Mouse (Mus musculus): Measurements from ENCODE around the gene Hapln3. TPM values are rescaled to one million over a fixed set of nuclear protein-coding genes. Genes with fewer than 3 reads are reported as not detected.

Hapln3 gene
- polyA plus RNA-seq, 1 experiment, result 0.89 TPM

GRCm38 (mm10) chr7:79079212-79079611, 51.6 kb downstream of the Hapln3 start:
- H3K36me3 ChIP-seq (ENCODE audit: control insufficient read depth, insufficient read depth, low read length), result no peaks in the 10 kb centered on the region
- no peak overlapping the region for H3K27ac ChIP-seq (ENCODE audit: control insufficient read depth, insufficient read depth, low read depth, low read length)
- no peak for TF ChIP-seq POLR2A (IDR thresholded peaks at IDR 0.05; ENCODE audit: control insufficient read depth, low read depth, low read length)
- TF ChIP-seq CTCF (IDR thresholded peaks at IDR 0.05; ENCODE audit: control insufficient read depth, insufficient read depth, insufficient replicate concordance, low read depth, low read length), result no peak
- no peaks in the 10 kb centered on the region for H3K27me3 ChIP-seq (ENCODE audit: control insufficient read depth, insufficient read depth, low read length)
- H3K4me1 ChIP-seq (ENCODE audit: control insufficient read depth, insufficient read depth, low read length), result no peaks in the 10 kb centered on the region
- H3K4me3 ChIP-seq (ENCODE audit: control insufficient read depth, low read depth, low read length), result no peak overlapping the region

GRCm38 (mm10) chr7:79068231-79068630, 62.6 kb downstream of the Hapln3 start:
- TF ChIP-seq CTCF (IDR thresholded peaks at IDR 0.05; ENCODE audit: control insufficient read depth, insufficient read depth, insufficient replicate concordance, low read depth, low read length) (no peak), POLR2A (IDR thresholded peaks at IDR 0.05; ENCODE audit: control insufficient read depth, low read depth, low read length) (no peak)
- H3K27me3 ChIP-seq (ENCODE audit: control insufficient read depth, insufficient read depth, low read length), result no peaks in the 10 kb centered on the region

GRCm38 (mm10) chr7:79067466-79067865, 63.4 kb downstream of the Hapln3 start:
- H3K36me3 ChIP-seq (ENCODE audit: control insufficient read depth, insufficient read depth, low read length), result no peaks in the 10 kb centered on the region
- H3K27ac ChIP-seq (ENCODE audit: control insufficient read depth, insufficient read depth, low read depth, low read length), result no peak overlapping the region
- TF ChIP-seq POLR2A (IDR thresholded peaks at IDR 0.05; ENCODE audit: control insufficient read depth, low read depth, low read length) (no peak), CTCF (IDR thresholded peaks at IDR 0.05; ENCODE audit: control insufficient read depth, insufficient read depth, insufficient replicate concordance, low read depth, low read length) (no peak)
- no peaks in the 10 kb centered on the region for H3K27me3 ChIP-seq (ENCODE audit: control insufficient read depth, insufficient read depth, low read length)
- no peak overlapping the region for H3K4me3 ChIP-seq (ENCODE audit: control insufficient read depth, low read depth, low read length)
- H3K4me1 ChIP-seq (ENCODE audit: control insufficient read depth, insufficient read depth, low read length), result no peaks in the 10 kb centered on the region

More at GRCm38 (mm10) chr7:79068231-79068630, 62.6 kb downstream of the Hapln3 start:
- no peak overlapping the region for H3K4me3 ChIP-seq (ENCODE audit: control insufficient read depth, low read depth, low read length)
- H3K36me3 ChIP-seq (ENCODE audit: control insufficient read depth, insufficient read depth, low read length), result no peaks in the 10 kb centered on the region
- H3K4me1 ChIP-seq (ENCODE audit: control insufficient read depth, insufficient read depth, low read length), result no peaks in the 10 kb centered on the region
- no peak overlapping the region for H3K27ac ChIP-seq (ENCODE audit: control insufficient read depth, insufficient read depth, low read depth, low read length)

Other genes with a start within 250 kb of the Hapln3 start
- 9.3 and 10.3 TPM in 2 replicates for gene Aen, start 235.2 kb downstream of the Hapln3 start, polyA plus RNA-seq (2012; rRNA removed)
- gene Isg20, start 217.6 kb downstream of the Hapln3 start, polyA plus RNA-seq (2012; rRNA removed), result 275 and 277 TPM in 2 replicates
- gene Acan, start 77.5 kb downstream of the Hapln3 start, polyA plus RNA-seq (2012; rRNA removed), result 0.22 and 0.34 TPM in 2 replicates
- gene Mfge8, start 18.0 kb upstream of the Hapln3 start, polyA plus RNA-seq (2012; rRNA removed), result 78.3 and 82.3 TPM in 2 replicates
- gene Abhd2, start 142.2 kb upstream of the Hapln3 start, polyA plus RNA-seq (2012; rRNA removed), result 50.3 and 50.6 TPM in 2 replicates